Mouse (Mus musculus): ENCODE data around the gene Ctrb1. TPM values are rescaled to one million over a fixed set of nuclear protein-coding genes. Genes with fewer than 3 reads are reported as not detected.

Ctrb1 gene
- polyA plus RNA-seq, 1 experiment from 2014 or later: 58.8 TPM

Small RNAs within 50 kb of the gene (microRNA-seq; reads per million reads assigned to microRNA genes)
- not detected for gene Mir7076

Other genes starting within 250 kb of the Ctrb1 start
- gene Wdr59, start 168.9 kb downstream of the Ctrb1 start, polyA plus RNA-seq (2015; fragmentation: Nextera tagmentation; extraction: Ambion mirVana): 1.7 and 2.0 TPM in 2 replicates
- 3.6 and 4.8 TPM in 2 replicates for gene Znrf1, start 154.9 kb downstream of the Ctrb1 start, polyA plus RNA-seq (2015; fragmentation: Nextera tagmentation; extraction: Ambion mirVana)
- gene Ldhd, start 60.6 kb downstream of the Ctrb1 start, polyA plus RNA-seq (2015; fragmentation: Nextera tagmentation; extraction: Ambion mirVana): 0.34 and 0.57 TPM in 2 replicates
- gene Zfp1, start 47.6 kb downstream of the Ctrb1 start, polyA plus RNA-seq (2015; fragmentation: Nextera tagmentation; extraction: Ambion mirVana): 4.0 and 5.0 TPM in 2 replicates
- 9.5 and 13.1 TPM in 2 replicates for gene Bcar1, start 52.8 kb upstream of the Ctrb1 start, polyA plus RNA-seq (2015; fragmentation: Nextera tagmentation; extraction: Ambion mirVana)
- 63.2 and 67.8 TPM in 2 replicates for gene Cfdp1, start 163.3 kb upstream of the Ctrb1 start, polyA plus RNA-seq (2015; fragmentation: Nextera tagmentation; extraction: Ambion mirVana)
- gene Tmem170, start 185.7 kb upstream of the Ctrb1 start, polyA plus RNA-seq (2015; fragmentation: Nextera tagmentation; extraction: Ambion mirVana): 4.2 and 4.4 TPM in 2 replicates
- gene Chst5, start 219.4 kb upstream of the Ctrb1 start, polyA plus RNA-seq (2015; fragmentation: Nextera tagmentation; extraction: Ambion mirVana): 0.04 TPM in 1 of 2 replicates, not detected in the other
- 1.6 and 1.8 TPM in 2 replicates for gene Tmem231, start 242.9 kb upstream of the Ctrb1 start, polyA plus RNA-seq (2015; fragmentation: Nextera tagmentation; extraction: Ambion mirVana)
- gene Gabarapl2, start 249.7 kb upstream of the Ctrb1 start, polyA plus RNA-seq (2015; fragmentation: Nextera tagmentation; extraction: Ambion mirVana): 195 and 201 TPM in 2 replicates

Data from liver, embryonic 16.5 days (tissue).